Mouse (Mus musculus) erythroblast, embryonic 14.5 days (primary cell): ENCODE data around the gene Ahr.

ENCODE experiments used
- GATA1 ChIP-seq: IDR thresholded peaks from 2 replicates; pipeline ENCODE4 v1.6.1; 2012; ENCODE audit warnings: low read length, inconsistent platforms, mixed read lengths
- TAL1 ChIP-seq: IDR thresholded peaks from 3 replicates; pipeline ENCODE4 v1.6.1; 2012; ENCODE audit warnings: low read length, inconsistent platforms, mixed read lengths

GRCm38 (mm10) chr12:35534754-35535236, at the start of gene Ahr:
- TF ChIP-seq GATA1 (no peak), TAL1 (no peak)
